Mouse (Mus musculus): Measurements from ENCODE around the gene Snrnp25. TPM values are rescaled to one million over a fixed set of nuclear protein-coding genes. Genes with fewer than 3 reads are reported as not detected.
A peak's percentile ranks its signal among the peaks of the same experiment; 100 is the strongest.

Snrnp25 gene
- polyA plus RNA-seq, 1 experiment from 2014 or later: 60.9 TPM

- ATAC-seq (replicated peaks; ENCODE audit: low FRiP score): no peak
- Histone ChIP-seq H3K4me2 (no peak overlapping the region), H3K27me3 (no peaks in the 10 kb centered on the region), H3K27ac (no peak overlapping the region), H3K9me3 (replicated peaks) (no peaks in the 10 kb centered on the region), H3K4me1 (peaks cover 56% of the 10 kb centered on the region), H3K36me3 (peaks cover 18% of the 10 kb centered on the region), H3K9ac (no peak overlapping the region), H3K4me3 (replicated peaks) (no peak overlapping the region)
- WGBS: 87% methylated on average over 10 of the region's 10 CpGs
Measured at GRCm38 (mm10) chr11:32219287-32219686, 14.1 kb downstream of the Snrnp25 start.

GRCm38 (mm10) chr11:32220607-32221224 is 15.5 kb downstream of the Snrnp25 start:
- 37% methylated on average over 10 of the region's 10 CpGs for WGBS
- no peaks in the 10 kb centered on the region for H3K27me3 ChIP-seq
- no peaks in the 10 kb centered on the region for H3K9me3 ChIP-seq (replicated peaks)
- H3K36me3 ChIP-seq: peaks cover 5% of the 10 kb centered on the region
- H3K4me2 ChIP-seq: peak overlapping the region; percentile 92
- peaks cover 70% of the 10 kb centered on the region for H3K4me1 ChIP-seq
- H3K27ac ChIP-seq: peak overlapping the region; percentile 98
- peak overlapping the region; percentile 91 for H3K4me3 ChIP-seq (replicated peaks)
- no peak for ATAC-seq (replicated peaks; ENCODE audit: low FRiP score)
- H3K9ac ChIP-seq: peak overlapping the region; percentile 93

- peaks cover 77% of the 10 kb centered on the region for H3K4me1 ChIP-seq
- WGBS: under 1% methylated on average over 45 of the region's 46 CpGs
- ATAC-seq (replicated peaks; ENCODE audit: low FRiP score): peak; percentile 69
Measured at GRCm38 (mm10) chr11:32221225-32221950, 16.2 kb downstream of the Snrnp25 start.

GRCm38 (mm10) chr11:32221951-32222409 is 16.8 kb downstream of the Snrnp25 start, which contains the start of gene Rhbdf1:
Rhbdf1 (minus strand) TSS chr11:32222300.
- Histone ChIP-seq H3K4me2 (peak within 1 kb of the TSS; percentile 92), H3K4me1 (peaks cover 79% of the 10 kb centered on the region), H3K36me3 (no peaks in the 10 kb centered on the region; the same call in none of the 2 replicates), H3K27me3 (no peaks in the 10 kb centered on the region), H3K9ac (peak within 1 kb of the TSS; percentile 93), H3K4me3 (replicated peaks) (peak within 1 kb of the TSS; percentile 91), H3K27ac (peak within 1 kb of the TSS; percentile 98), H3K9me3 (replicated peaks) (no peaks in the 10 kb centered on the region)
- WGBS: under 1% methylated on average over 71 of the region's 72 CpGs
- ATAC-seq (replicated peaks; ENCODE audit: low FRiP score): peak; percentile 57

More at GRCm38 (mm10) chr11:32221225-32221950, 16.2 kb downstream of the Snrnp25 start:
- H3K27ac ChIP-seq: peak overlapping the region; percentile 98
- H3K4me3 ChIP-seq (replicated peaks): peak overlapping the region; percentile 91
- H3K36me3 ChIP-seq: no peaks in the 10 kb centered on the region; the same call in none of the 2 replicates
- H3K27me3 ChIP-seq: no peaks in the 10 kb centered on the region
- peak overlapping the region; percentile 92 for H3K4me2 ChIP-seq
- peak overlapping the region; percentile 93 for H3K9ac ChIP-seq
- no peaks in the 10 kb centered on the region for H3K9me3 ChIP-seq (replicated peaks)

- H3K27me3 ChIP-seq: no peaks in the 10 kb centered on the region
- peak overlapping the region; percentile 92 for H3K4me2 ChIP-seq
- peak overlapping the region; percentile 98 for H3K27ac ChIP-seq
- H3K4me3 ChIP-seq (replicated peaks): peak overlapping the region; percentile 91
- no peak for ATAC-seq (replicated peaks; ENCODE audit: low FRiP score)
- H3K9ac ChIP-seq: peak overlapping the region; percentile 93
- H3K9me3 ChIP-seq (replicated peaks): no peaks in the 10 kb centered on the region
- H3K4me1 ChIP-seq: peaks cover 86% of the 10 kb centered on the region
- WGBS: 4% methylated on average over 21 of the region's 21 CpGs
- H3K36me3 ChIP-seq: no peaks in the 10 kb centered on the region; the same call in none of the 2 replicates
Measured at GRCm38 (mm10) chr11:32222570-32223194, 17.5 kb downstream of the Snrnp25 start.

GRCm38 (mm10) chr11:32223297-32223967 is 18.2 kb downstream of the Snrnp25 start:
- Histone ChIP-seq H3K4me3 (replicated peaks) (no peak overlapping the region), H3K9ac (no peak overlapping the region), H3K4me2 (no peak overlapping the region), H3K27ac (peak overlapping the region; percentile 98; the same call in 1 of the 2 replicates), H3K4me1 (peaks cover 88% of the 10 kb centered on the region), H3K27me3 (no peaks in the 10 kb centered on the region), H3K36me3 (peaks cover 2% of the 10 kb centered on the region), H3K9me3 (replicated peaks) (no peaks in the 10 kb centered on the region)
- no peak for ATAC-seq (replicated peaks; ENCODE audit: low FRiP score)
- 69% methylated on average over 4 of the region's 4 CpGs for WGBS

- H3K4me3 ChIP-seq (replicated peaks): no peak overlapping the region
- H3K4me1 ChIP-seq: peaks cover 78% of the 10 kb centered on the region
- 24% methylated on average over 4 of the region's 4 CpGs for WGBS
- H3K9ac ChIP-seq: no peak overlapping the region
- no peaks in the 10 kb centered on the region for H3K9me3 ChIP-seq (replicated peaks)
- H3K4me2 ChIP-seq: peak overlapping the region; percentile 17
- ATAC-seq (replicated peaks; ENCODE audit: low FRiP score): no peak
- peaks cover 12% of the 10 kb centered on the region for H3K36me3 ChIP-seq
- H3K27ac ChIP-seq: peak overlapping the region; percentile 92
- H3K27me3 ChIP-seq: no peaks in the 10 kb centered on the region
Measured at GRCm38 (mm10) chr11:32224468-32225139, 19.4 kb downstream of the Snrnp25 start.

GRCm38 (mm10) chr11:32225222-32226104 is 20.2 kb downstream of the Snrnp25 start:
- no peaks in the 10 kb centered on the region for H3K9me3 ChIP-seq (replicated peaks)
- peak overlapping the region; percentile 81 for H3K4me2 ChIP-seq
- H3K9ac ChIP-seq: no peak overlapping the region
- WGBS: 49% methylated on average over 7 of the region's 7 CpGs
- H3K27me3 ChIP-seq: no peaks in the 10 kb centered on the region
- H3K4me1 ChIP-seq: peaks cover 69% of the 10 kb centered on the region
- H3K36me3 ChIP-seq: peaks cover 21% of the 10 kb centered on the region
- H3K4me3 ChIP-seq (replicated peaks): no peak overlapping the region
- no peak for ATAC-seq (replicated peaks; ENCODE audit: low FRiP score)
- peak overlapping the region; percentile 92 for H3K27ac ChIP-seq

- Histone ChIP-seq H3K4me2 (peak within 1 kb of the TSS; percentile 81), H3K4me1 (peaks cover 61% of the 10 kb centered on the region)
- WGBS: 4% methylated on average over 47 of the region's 47 CpGs
Measured at GRCm38 (mm10) chr11:32226124-32226871, 21.1 kb downstream of the Snrnp25 start, which contains the start of gene Mpg. Mpg (plus strand) TSS chr11:32226505.

GRCm38 (mm10) chr11:32227041-32227440 is 21.8 kb downstream of the Snrnp25 start:
- Histone ChIP-seq H3K4me3 (replicated peaks) (peak overlapping the region; percentile 79), H3K4me1 (peaks cover 59% of the 10 kb centered on the region), H3K27ac (peak overlapping the region; percentile 92; the same call in 1 of the 2 replicates), H3K9me3 (replicated peaks) (no peaks in the 10 kb centered on the region), H3K9ac (peak overlapping the region; percentile 76), H3K4me2 (peak overlapping the region; percentile 81), H3K36me3 (peaks cover 36% of the 10 kb centered on the region), H3K27me3 (no peaks in the 10 kb centered on the region)
- 50% methylated on average over 1 of the region's 1 CpGs for WGBS
- ATAC-seq (replicated peaks; ENCODE audit: low FRiP score): no peak

More at GRCm38 (mm10) chr11:32226124-32226871, 21.1 kb downstream of the Snrnp25 start, which contains the start of gene Mpg:
- Histone ChIP-seq H3K36me3 (peaks cover 29% of the 10 kb centered on the region), H3K9ac (peak within 1 kb of the TSS; percentile 76), H3K27me3 (no peaks in the 10 kb centered on the region), H3K27ac (peak within 1 kb of the TSS; percentile 92), H3K9me3 (replicated peaks) (no peaks in the 10 kb centered on the region), H3K4me3 (replicated peaks) (peak within 1 kb of the TSS; percentile 79)
- peak; percentile 76 for ATAC-seq (replicated peaks; ENCODE audit: low FRiP score)

Measured in kidney, embryonic 15.5 days (tissue).